Mouse (Mus musculus) limb, embryonic 13.5 days (tissue): ENCODE results near the gene St3gal3. TPM values are rescaled to one million over a fixed set of nuclear protein-coding genes. Genes with fewer than 3 reads are reported as not detected.

Experiments
- ATAC-seq: fragments of 200-750 bp; cut with Nextera tagmentation; 2 replicates; pipeline ENCODE4 v1.8.0; 2017; ENCODE audit warnings: low read depth, moderate number of reproducible peaks, moderate TSS enrichment; ENCODE audit not compliant: low FRiP score
- H3K27ac ChIP-seq: fragments of 300-500 bp; sonication (generic); 2 replicates; pipeline ENCODE4 v1.5.1; 2015; ENCODE audit warnings: inconsistent platforms, mild to moderate bottlenecking, moderate library complexity
- H3K27me3 ChIP-seq: fragments of 300-500 bp; sonication (generic); 2 replicates; pipeline ENCODE4 v1.6.1; 2015; ENCODE audit warnings: mild to moderate bottlenecking, inconsistent platforms
- H3K36me3 ChIP-seq: fragments of 300-500 bp; sonication (generic); 2 replicates; pipeline ENCODE4 v1.6.1; 2015; ENCODE audit warnings: inconsistent platforms, mild to moderate bottlenecking, moderate library complexity
- H3K4me1 ChIP-seq: fragments of 300-500 bp; sonication (generic); 2 replicates; pipeline ENCODE4 v1.6.1; 2015; ENCODE audit warnings: inconsistent platforms
- H3K4me2 ChIP-seq: fragments of 300-500 bp; sonication (generic); replicated peaks from 2 replicates; pipeline ENCODE4 v1.6.1; 2015; ENCODE audit warnings: inconsistent platforms, mild to moderate bottlenecking, moderate library complexity
- H3K4me3 ChIP-seq: fragments of 300-500 bp; sonication (generic); 2 replicates; pipeline ENCODE4 v1.5.1; 2015; ENCODE audit warnings: moderate library complexity, mild to moderate bottlenecking, inconsistent platforms
- H3K9ac ChIP-seq: fragments of 300-500 bp; sonication (generic); 2 replicates; pipeline ENCODE4 v1.6.1; 2015; ENCODE audit warnings: mild to moderate bottlenecking, inconsistent platforms
- H3K9me3 ChIP-seq: fragments of 300-500 bp; sonication (generic); 2 replicates; pipeline ENCODE4 v1.6.1; 2016; ENCODE audit warnings: inconsistent platforms
- WGBS: fragments of 180-500 bp; shearing (Covaris S2); methylation state at CpG from one replicate; pipeline ENCODE4 v1.1.7; 2015; 5-methylcytosine and 5-hydroxymethylcytosine counted together
- polyA plus RNA-seq: library from polyadenylated mRNA; unstranded; fragments of >200 nt; fragmentation: Nextera tagmentation; extraction: Ambion mirVana; gene quantifications from 2 replicates; pipeline ENCODE4 v1.2.1, GENCODE M21; 2015

St3gal3 gene
- polyA plus RNA-seq, 1 experiment from 2014 or later, result 9.8 TPM

- peak; percentile 37; the same call in 1 of the 2 replicates for ATAC-seq
- peak overlapping the region; percentile 48 for H3K4me3 ChIP-seq
- 1% methylated on average over 71 of the region's 71 CpGs for WGBS
- peaks cover 42% of the 10 kb centered on the region for H3K4me1 ChIP-seq
- H3K27ac ChIP-seq, result no peak overlapping the region
- H3K36me3 ChIP-seq, result 0 out of 2 replicates have a peak, but pooled peaks cover 2% of the 10 kb centered on the region
- peak overlapping the region; percentile 95 for H3K4me2 ChIP-seq
- peaks cover 36% of the 10 kb centered on the region for H3K27me3 ChIP-seq
- H3K9me3 ChIP-seq, result no peaks in the 10 kb centered on the region
- peak overlapping the region; percentile 68 for H3K9ac ChIP-seq
Observed at GRCm38 (mm10) chr4:117926545-117927482, 207.9 kb downstream of the St3gal3 start.

- Histone ChIP-seq H3K9me3 (no peaks in the 10 kb centered on the region), H3K27me3 (peaks cover 33% of the 10 kb centered on the region), H3K4me3 (no peak overlapping the region), H3K9ac (no peak overlapping the region), H3K27ac (no peak overlapping the region), H3K4me2 (no peak overlapping the region), H3K4me1 (peaks cover 38% of the 10 kb centered on the region), H3K36me3 (no peaks in the 10 kb centered on the region)
- no peak for ATAC-seq
- WGBS, result 74% methylated on average over 4 of the region's 6 CpGs
Observed at GRCm38 (mm10) chr4:117924916-117925315, 209.8 kb downstream of the St3gal3 start.

GRCm38 (mm10) chr4:117923450-117923849 lies 211.3 kb downstream of the St3gal3 start:
- WGBS, result 47% methylated on average over 2 of the region's 2 CpGs
- H3K36me3 ChIP-seq, result no peaks in the 10 kb centered on the region
- H3K4me3 ChIP-seq, result no peak overlapping the region
- peaks cover 32% of the 10 kb centered on the region for H3K27me3 ChIP-seq
- H3K9me3 ChIP-seq, result no peaks in the 10 kb centered on the region
- H3K27ac ChIP-seq, result no peak overlapping the region
- no peak for ATAC-seq
- peaks cover 23% of the 10 kb centered on the region for H3K4me1 ChIP-seq
- no peak overlapping the region for H3K9ac ChIP-seq
- H3K4me2 ChIP-seq, result no peak overlapping the region

- no peak for ATAC-seq
Observed at GRCm38 (mm10) chr4:117921358-117921757, 213.4 kb downstream of the St3gal3 start.

GRCm38 (mm10) chr4:117918762-117919161 lies 216.0 kb downstream of the St3gal3 start:
- Histone ChIP-seq H3K36me3 (no peaks in the 10 kb centered on the region), H3K4me2 (no peak overlapping the region), H3K27me3 (no peaks in the 10 kb centered on the region), H3K9ac (no peak overlapping the region), H3K27ac (no peak overlapping the region), H3K4me1 (peaks cover 15% of the 10 kb centered on the region), H3K4me3 (no peak overlapping the region), H3K9me3 (no peaks in the 10 kb centered on the region)
- WGBS, result 85% methylated on average over 5 of the region's 5 CpGs
- no peak for ATAC-seq

More at GRCm38 (mm10) chr4:117921358-117921757, 213.4 kb downstream of the St3gal3 start:
- H3K36me3 ChIP-seq, result no peaks in the 10 kb centered on the region
- H3K4me1 ChIP-seq, result peaks cover 3% of the 10 kb centered on the region
- H3K4me2 ChIP-seq, result no peak overlapping the region
- 86% methylated on average over 2 of the region's 2 CpGs for WGBS
- H3K27ac ChIP-seq, result no peak overlapping the region
- H3K27me3 ChIP-seq, result peaks cover 15% of the 10 kb centered on the region
- no peak overlapping the region for H3K9ac ChIP-seq
- no peak overlapping the region for H3K4me3 ChIP-seq
- no peaks in the 10 kb centered on the region for H3K9me3 ChIP-seq

- H3K4me2 ChIP-seq, result no peak overlapping the region
- no peaks in the 10 kb centered on the region for H3K36me3 ChIP-seq
- WGBS, result 64% methylated on average over 3 of the region's 3 CpGs
- H3K27ac ChIP-seq, result no peak overlapping the region
- ATAC-seq, result no peak
- H3K4me1 ChIP-seq, result peaks cover 20% of the 10 kb centered on the region
- H3K9me3 ChIP-seq, result no peaks in the 10 kb centered on the region
- H3K4me3 ChIP-seq, result no peak overlapping the region
- no peaks in the 10 kb centered on the region for H3K27me3 ChIP-seq
- H3K9ac ChIP-seq, result no peak overlapping the region
Observed at GRCm38 (mm10) chr4:117918261-117918660, 216.5 kb downstream of the St3gal3 start.

- H3K9ac ChIP-seq, result no peak overlapping the region
- whole genome bisulfite sequencing, result 90% methylated on average over 4 of the region's 4 CpGs
- no peaks in the 10 kb centered on the region for H3K9me3 ChIP-seq
- H3K4me3 ChIP-seq, result no peak overlapping the region
- H3K36me3 ChIP-seq, result no peaks in the 10 kb centered on the region
- H3K4me1 ChIP-seq, result peaks cover 24% of the 10 kb centered on the region
- ATAC-seq, result no peak
- H3K27ac ChIP-seq, result no peak overlapping the region
- no peak overlapping the region for H3K4me2 ChIP-seq
- no peaks in the 10 kb centered on the region for H3K27me3 ChIP-seq
Observed at GRCm38 (mm10) chr4:117917847-117918246, 216.9 kb downstream of the St3gal3 start.

GRCm38 (mm10) chr4:117917402-117917801 lies 217.3 kb downstream of the St3gal3 start:
- H3K4me3 ChIP-seq, result no peak overlapping the region
- WGBS, result 86% methylated on average over 4 of the region's 4 CpGs
- no peaks in the 10 kb centered on the region for H3K9me3 ChIP-seq
- no peak overlapping the region for H3K4me2 ChIP-seq
- peaks cover 2% of the 10 kb centered on the region for H3K36me3 ChIP-seq
- no peak overlapping the region for H3K27ac ChIP-seq
- no peak for ATAC-seq
- no peak overlapping the region for H3K9ac ChIP-seq
- peaks cover 28% of the 10 kb centered on the region for H3K4me1 ChIP-seq
- H3K27me3 ChIP-seq, result no peaks in the 10 kb centered on the region

- peaks cover 12% of the 10 kb centered on the region for H3K36me3 ChIP-seq
- H3K9ac ChIP-seq, result no peak overlapping the region
- H3K4me2 ChIP-seq, result 0 out of 2 replicates have a peak overlapping the region, but pooled peaks have one; percentile 100
- ATAC-seq, result no peak
- H3K4me1 ChIP-seq, result peaks cover 28% of the 10 kb centered on the region
- no peak overlapping the region for H3K4me3 ChIP-seq
- no peaks in the 10 kb centered on the region for H3K27me3 ChIP-seq
- H3K9me3 ChIP-seq, result no peaks in the 10 kb centered on the region
- 89% methylated on average over 5 of the region's 5 CpGs for WGBS
- H3K27ac ChIP-seq, result no peak overlapping the region
Observed at GRCm38 (mm10) chr4:117916386-117916785, 218.3 kb downstream of the St3gal3 start.

- peak overlapping the region; percentile 100 for H3K4me2 ChIP-seq
- H3K4me1 ChIP-seq, result peaks cover 28% of the 10 kb centered on the region
- H3K27ac ChIP-seq, result no peak overlapping the region
- ATAC-seq, result no peak
- peaks cover 20% of the 10 kb centered on the region for H3K36me3 ChIP-seq
- peak overlapping the region; percentile 92 for H3K9ac ChIP-seq
- 5% methylated on average over 19 of the region's 19 CpGs for WGBS
- H3K4me3 ChIP-seq, result peak overlapping the region; percentile 80
- no peaks in the 10 kb centered on the region for H3K9me3 ChIP-seq
- no peaks in the 10 kb centered on the region for H3K27me3 ChIP-seq
Observed at GRCm38 (mm10) chr4:117915489-117916105, 219.1 kb downstream of the St3gal3 start.

GRCm38 (mm10) chr4:117914591-117915442 lies 219.9 kb downstream of the St3gal3 start, which contains the start of gene Ipo13:
Ipo13 (minus strand) TSS chr4:117914999.
- ATAC-seq, result peak; percentile 95
- Histone ChIP-seq H3K4me2 (peak within 1 kb of the TSS; percentile 100), H3K4me3 (peak within 1 kb of the TSS; percentile 80), H3K9ac (peak within 1 kb of the TSS; percentile 92), H3K9me3 (no peaks in the 10 kb centered on the region), H3K27me3 (no peaks in the 10 kb centered on the region), H3K27ac (peak within 1 kb of the TSS; percentile 75; the same call in 1 of the 2 replicates), H3K4me1 (peaks cover 28% of the 10 kb centered on the region), H3K36me3 (peaks cover 27% of the 10 kb centered on the region)
- under 1% methylated on average over 61 of the region's 61 CpGs for WGBS
